Mouse (Mus musculus) embryo, embryonic 11 days (tissue): ENCODE results near the gene Ptprm.

Experiments used
- DNase-seq: peaks from one replicate; pipeline ENCODE4 v3.0.0-alpha.2; 2015

Ptprm gene

GRCm38 (mm10) chr17:67277124-67277910 lies 76.9 kb downstream of the Ptprm start:
- DNase-seq, result no peak

GRCm38 (mm10) chr17:67274531-67275094 lies 79.6 kb downstream of the Ptprm start:
- no peak for DNase-seq

GRCm38 (mm10) chr17:67272928-67273327 lies 81.3 kb downstream of the Ptprm start:
- no peak for DNase-seq

- no peak for DNase-seq
Observed at GRCm38 (mm10) chr17:67268475-67269080, 85.7 kb downstream of the Ptprm start.

- DNase-seq, result no peak
Observed at GRCm38 (mm10) chr17:67266270-67266669, 88.0 kb downstream of the Ptprm start.

GRCm38 (mm10) chr17:67265520-67265919 lies 88.7 kb downstream of the Ptprm start:
- DNase-seq, result no peak

- no peak for DNase-seq
Observed at GRCm38 (mm10) chr17:67264716-67265115, 89.5 kb downstream of the Ptprm start.

GRCm38 (mm10) chr17:67263024-67263423 lies 91.2 kb downstream of the Ptprm start:
- DNase-seq, result no peak

- DNase-seq, result no peak
Observed at GRCm38 (mm10) chr17:67260016-67260415, 94.2 kb downstream of the Ptprm start.

- DNase-seq, result no peak
Observed at GRCm38 (mm10) chr17:67257780-67258179, 96.5 kb downstream of the Ptprm start.

- DNase-seq, result no peak
Observed at GRCm38 (mm10) chr17:67256171-67256570, 98.1 kb downstream of the Ptprm start.

- DNase-seq, result no peak
Observed at GRCm38 (mm10) chr17:67253445-67253844, 100.8 kb downstream of the Ptprm start.

GRCm38 (mm10) chr17:67252992-67253391 lies 101.3 kb downstream of the Ptprm start:
- no peak for DNase-seq

GRCm38 (mm10) chr17:67245273-67245875 lies 108.9 kb downstream of the Ptprm start:
- DNase-seq, result no peak

GRCm38 (mm10) chr17:67242774-67243495 lies 111.3 kb downstream of the Ptprm start:
- DNase-seq, result peak; percentile 56

- DNase-seq, result no peak
Observed at GRCm38 (mm10) chr17:67241951-67242773, 112.1 kb downstream of the Ptprm start.

GRCm38 (mm10) chr17:67238866-67239265 lies 115.4 kb downstream of the Ptprm start:
- DNase-seq, result no peak

- no peak for DNase-seq
Observed at GRCm38 (mm10) chr17:67237407-67237806, 116.8 kb downstream of the Ptprm start.

GRCm38 (mm10) chr17:67233063-67233462 lies 121.2 kb downstream of the Ptprm start:
- DNase-seq, result no peak

GRCm38 (mm10) chr17:67226991-67227390 lies 127.3 kb downstream of the Ptprm start:
- no peak for DNase-seq

- DNase-seq, result no peak
Observed at GRCm38 (mm10) chr17:67215326-67215725, 138.9 kb downstream of the Ptprm start.

- no peak for DNase-seq
Observed at GRCm38 (mm10) chr17:67213711-67214110, 140.5 kb downstream of the Ptprm start.
